12 mouse cellular contexts compared by ENCODE assay signal in genomic region chr19:3904363-3904675, GRCm38 (mm10). TPM values are rescaled to one million over a fixed set of nuclear protein-coding genes. Genes with fewer than 3 reads are reported as not detected.
A peak's percentile ranks its signal among the peaks of the same experiment; 100 is the strongest.
DNase-seq lines count a peak whose midpoint lies in the region; ATAC-seq and TF ChIP-seq lines count a peak whose summit lies in the region.
"Had no signal": no experiment of that assay in that cellular context is flagged by ENCODE, and none has a peak within 500 bp of the region (broad histone marks: within the 10 kb centered on the region; RNA-seq: fewer than 3 reads in every experiment).

No protein-coding gene starts in this region.

- DNase-seq in gastrocnemius, adult 2 months, result peak; percentile 20
- DNase-seq in gastrocnemius, adult 18-20 months (ENCODE audit: low spot score), result no peak
- DNase-seq in kidney, postnatal 10 days, result no peak
- no peak for DNase-seq in liver, embryonic 14.5 days (ENCODE audit: low read depth in 3 of 3, low spot score in 3 of 3)
- no peak for DNase-seq in adrenal gland, postnatal 14 days
- DNase-seq: adrenal gland, adult 8-10 months; cerebellum, adult 11-12 months had no signal

- TF ChIP-seq CTCF in gastrocnemius, adult 2 months (IDR thresholded peaks at IDR 0.05), result no peak
- no peak for TF ChIP-seq CTCF in liver, embryonic 14.5 days (IDR thresholded peaks at IDR 0.05; ENCODE audit: low read depth)

- H3K27me3 ChIP-seq in kidney, embryonic 15.5 days, result no peaks in the 10 kb centered on the region
- H3K27me3 ChIP-seq in embryonic facial prominence, embryonic 12.5 days, result no peaks in the 10 kb centered on the region
- H3K27me3 ChIP-seq in liver, embryonic 14.5 days (ENCODE audit: control insufficient read depth, insufficient read depth, low read length), result no peaks in the 10 kb centered on the region

- H3K9ac ChIP-seq in kidney, embryonic 15.5 days, result no peak overlapping the region
- no peak overlapping the region for H3K9ac ChIP-seq in embryonic facial prominence, embryonic 12.5 days
- no peak overlapping the region for H3K9ac ChIP-seq in liver, embryonic 14.5 days (replicated peaks)
- H3K9ac ChIP-seq: forebrain, embryonic 12.5 days; midbrain, embryonic 13.5 days had no signal

- no peak for TF ChIP-seq EP300 in liver, embryonic 14.5 days (IDR thresholded peaks at IDR 0.05; ENCODE audit: low read depth)

- H3K9me3 ChIP-seq in kidney, embryonic 15.5 days (replicated peaks), result no peaks in the 10 kb centered on the region
- H3K9me3 ChIP-seq in embryonic facial prominence, embryonic 12.5 days, result no peaks in the 10 kb centered on the region
- H3K9me3 ChIP-seq in liver, embryonic 14.5 days (ENCODE audit: control insufficient read depth, low read length), result no peaks in the 10 kb centered on the region
- H3K9me3 ChIP-seq: forebrain, embryonic 12.5 days; midbrain, embryonic 13.5 days had no signal

- H3K36me3 ChIP-seq in kidney, embryonic 15.5 days, result peaks cover 56% of the 10 kb centered on the region
- H3K36me3 ChIP-seq in embryonic facial prominence, embryonic 12.5 days, result peaks cover 44% of the 10 kb centered on the region
- peaks cover 5% of the 10 kb centered on the region for H3K36me3 ChIP-seq in liver, embryonic 14.5 days (replicated peaks; ENCODE audit: control insufficient read depth, insufficient read depth, low read depth)

- H3K27ac ChIP-seq in gastrocnemius, adult 2 months, result peak overlapping the region; percentile 81
- H3K27ac ChIP-seq in kidney, embryonic 15.5 days, result peak overlapping the region; percentile 90
- H3K27ac ChIP-seq in embryonic facial prominence, embryonic 12.5 days, result no peak overlapping the region
- no peak overlapping the region for H3K27ac ChIP-seq in liver, embryonic 14.5 days
- H3K27ac ChIP-seq: midbrain, embryonic 13.5 days had no signal

- H3K4me3 ChIP-seq in gastrocnemius, adult 2 months, result peak overlapping the region; percentile 73
- H3K4me3 ChIP-seq in kidney, embryonic 15.5 days (replicated peaks), result 0 out of 2 replicates have a peak overlapping the region, but pooled peaks have one; percentile 67
- H3K4me3 ChIP-seq in embryonic facial prominence, embryonic 12.5 days, result no peak overlapping the region
- no peak overlapping the region for H3K4me3 ChIP-seq in liver, embryonic 14.5 days (ENCODE audit: insufficient read depth in 1 of 2, low read depth in 2 of 2, low read length in 2 of 2)
- H3K4me3 ChIP-seq: forebrain, embryonic 12.5 days; midbrain, embryonic 13.5 days had no signal

- 51% methylated on average over 10 of the region's 10 CpGs for WGBS in kidney, embryonic 15.5 days
- 57% methylated on average over 10 of the region's 10 CpGs for WGBS in embryonic facial prominence, embryonic 12.5 days
- WGBS in liver, embryonic 14.5 days (ENCODE audit: insufficient replicate concordance), result 61% methylated on average over 10 of the region's 10 CpGs

- peaks cover 60% of the 10 kb centered on the region for H3K4me1 ChIP-seq in kidney, embryonic 15.5 days
- H3K4me1 ChIP-seq in embryonic facial prominence, embryonic 12.5 days, result peaks cover 38% of the 10 kb centered on the region
- peaks cover 2 to 14% of the 10 kb centered on the region in 2 experiments for H3K4me1 ChIP-seq in liver, embryonic 14.5 days (replicated peaks; ENCODE audit: control insufficient read depth in 2 of 2, insufficient read depth in 2 of 2, low read length in 1 of 2)

- intact Hi-C loops in gastrocnemius, adult 2 months (cut with DNase I), result no loop called here

- ATAC-seq in kidney, embryonic 15.5 days (replicated peaks; ENCODE audit: low FRiP score), result no peak
- ATAC-seq in embryonic facial prominence, embryonic 12.5 days (ENCODE audit: insufficient number of reproducible peaks, insufficient read depth, low FRiP score, low TSS enrichment), result no peak
- no peak for ATAC-seq in liver, embryonic 14.5 days (ENCODE audit: insufficient read depth)
- ATAC-seq in megakaryocyte progenitor cell, adult 5-6 weeks (replicated peaks; ENCODE audit: poor library complexity), result no peak
- ATAC-seq: midbrain, embryonic 13.5 days had no signal

- H3K4me2 ChIP-seq in kidney, embryonic 15.5 days, result peak overlapping the region; percentile 87
- H3K4me2 ChIP-seq in embryonic facial prominence, embryonic 12.5 days (replicated peaks), result peak overlapping the region; percentile 60
- peak overlapping the region; percentile 8; the same call in 1 of the 2 replicates for H3K4me2 ChIP-seq in liver, embryonic 14.5 days (ENCODE audit: low read depth)
- H3K4me2 ChIP-seq: midbrain, embryonic 13.5 days had no signal

RNA-seq across cellular contexts. Expression of gene Tcirg1, which starts 2.6 kb away (rescaled TPM):
- total RNA-seq in gastrocnemius, adult 2 months (2021), result 1 to 10 TPM; 5.1 to 5.8 TPM
- 1 to 10 TPM; 2.5 to 4.0 TPM for total RNA-seq in gastrocnemius, adult 18-20 months (2021)
- polyA plus RNA-seq in kidney, embryonic 15.5 days (2015; fragmentation: Nextera tagmentation; extraction: Ambion mirVana), result 43.9 and 54.6 TPM in 2 replicates
- polyA plus RNA-seq in embryonic facial prominence, embryonic 12.5 days (2016; fragmentation: Nextera tagmentation; extraction: Ambion mirVana), result 46.4 and 53.6 TPM in 2 replicates
- polyA plus RNA-seq in liver, embryonic 14.5 days (2012; rRNA removed), result 47.1 and 48.6 TPM in 2 replicates
- 15.4 and 15.6 TPM in 2 replicates for polyA plus RNA-seq in liver, embryonic 14.5 days (2014; fragmentation: Nextera tagmentation; extraction: Ambion mirVana)
- 44.3 and 48.8 TPM in 2 replicates for total RNA-seq in adrenal gland, postnatal 14 days (2021)
- total RNA-seq in megakaryocyte progenitor cell, adult 5-6 weeks (2015), result 122 and 178 TPM in 2 replicates
- total RNA-seq in megakaryocyte progenitor cell, adult 5-6 weeks (2017), result 208 and 211 TPM in 2 replicates

RNA-seq across cellular contexts. Expression of gene Ndufs8, which starts 8.3 kb away (rescaled TPM):
- total RNA-seq in gastrocnemius, adult 2 months (2021), result 100 to 1,000 TPM; 211 to 334 TPM
- 100 to 1,000 TPM; 257 to 270 TPM for total RNA-seq in gastrocnemius, adult 18-20 months (2021)
- polyA plus RNA-seq in kidney, embryonic 15.5 days (2015; fragmentation: Nextera tagmentation; extraction: Ambion mirVana), result 344 and 353 TPM in 2 replicates
- polyA plus RNA-seq in embryonic facial prominence, embryonic 12.5 days (2016; fragmentation: Nextera tagmentation; extraction: Ambion mirVana), result 245 and 268 TPM in 2 replicates
- 118 and 126 TPM in 2 replicates for polyA plus RNA-seq in liver, embryonic 14.5 days (2012; rRNA removed)
- polyA plus RNA-seq in liver, embryonic 14.5 days (2014; fragmentation: Nextera tagmentation; extraction: Ambion mirVana), result 209 and 219 TPM in 2 replicates
- total RNA-seq in adrenal gland, postnatal 14 days (2021), result 440 and 447 TPM in 2 replicates
- total RNA-seq in megakaryocyte progenitor cell, adult 5-6 weeks (2015), result 239 and 257 TPM in 2 replicates
- total RNA-seq in megakaryocyte progenitor cell, adult 5-6 weeks (2017), result 65.6 and 86.1 TPM in 2 replicates

RNA-seq across cellular contexts. Expression of gene Aldh3b1, which starts 25.3 kb away (rescaled TPM):
- total RNA-seq in gastrocnemius, adult 2 months (2021), result under 1 TPM; 0.77 to 0.98 TPM
- under 1 TPM; 0.62 to 0.83 TPM for total RNA-seq in gastrocnemius, adult 18-20 months (2021)
- 2.9 and 4.1 TPM in 2 replicates for polyA plus RNA-seq in kidney, embryonic 15.5 days (2015; fragmentation: Nextera tagmentation; extraction: Ambion mirVana)
- 0.91 and 1.1 TPM in 2 replicates for polyA plus RNA-seq in embryonic facial prominence, embryonic 12.5 days (2016; fragmentation: Nextera tagmentation; extraction: Ambion mirVana)
- polyA plus RNA-seq in liver, embryonic 14.5 days (2012; rRNA removed), result 3.3 and 3.6 TPM in 2 replicates
- 4.9 and 5.3 TPM in 2 replicates for polyA plus RNA-seq in liver, embryonic 14.5 days (2014; fragmentation: Nextera tagmentation; extraction: Ambion mirVana)
- total RNA-seq in adrenal gland, postnatal 14 days (2021), result 57.8 and 73.4 TPM in 2 replicates
- total RNA-seq in megakaryocyte progenitor cell, adult 5-6 weeks (2015), result 5.0 and 6.9 TPM in 2 replicates
- total RNA-seq in megakaryocyte progenitor cell, adult 5-6 weeks (2017), result 10.5 and 12.6 TPM in 2 replicates

RNA-seq across cellular contexts. Expression of gene Unc93b1, which starts 30.7 kb away (rescaled TPM):
- total RNA-seq in gastrocnemius, adult 2 months (2021), result 1 to 10 TPM; 3.6 to 6.4 TPM
- 1 to 10 TPM; 3.2 to 5.8 TPM for total RNA-seq in gastrocnemius, adult 18-20 months (2021)
- polyA plus RNA-seq in kidney, embryonic 15.5 days (2015; fragmentation: Nextera tagmentation; extraction: Ambion mirVana), result 18.3 and 21.2 TPM in 2 replicates
- 12.5 and 12.7 TPM in 2 replicates for polyA plus RNA-seq in embryonic facial prominence, embryonic 12.5 days (2016; fragmentation: Nextera tagmentation; extraction: Ambion mirVana)
- polyA plus RNA-seq in liver, embryonic 14.5 days (2012; rRNA removed), result 19.8 and 22.8 TPM in 2 replicates
- polyA plus RNA-seq in liver, embryonic 14.5 days (2014; fragmentation: Nextera tagmentation; extraction: Ambion mirVana), result 14.7 and 15.1 TPM in 2 replicates
- total RNA-seq in adrenal gland, postnatal 14 days (2021), result 35.4 and 48.9 TPM in 2 replicates
- 95.9 and 111 TPM in 2 replicates for total RNA-seq in megakaryocyte progenitor cell, adult 5-6 weeks (2015)
- 175 and 202 TPM in 2 replicates for total RNA-seq in megakaryocyte progenitor cell, adult 5-6 weeks (2017)

RNA-seq across cellular contexts. Expression of gene Chka, which starts 52.7 kb away (rescaled TPM):
- 1 to 10 TPM; 1.8 to 5.4 TPM for total RNA-seq in gastrocnemius, adult 2 months (2021)
- total RNA-seq in gastrocnemius, adult 18-20 months (2021), result 1 to 10 TPM; 1.4 to 3.0 TPM
- 58.8 and 63.1 TPM in 2 replicates for polyA plus RNA-seq in kidney, embryonic 15.5 days (2015; fragmentation: Nextera tagmentation; extraction: Ambion mirVana)
- 64.2 and 68.9 TPM in 2 replicates for polyA plus RNA-seq in embryonic facial prominence, embryonic 12.5 days (2016; fragmentation: Nextera tagmentation; extraction: Ambion mirVana)
- 13.2 and 17.0 TPM in 2 replicates for polyA plus RNA-seq in liver, embryonic 14.5 days (2012; rRNA removed)
- 10.3 and 13.1 TPM in 2 replicates for polyA plus RNA-seq in liver, embryonic 14.5 days (2014; fragmentation: Nextera tagmentation; extraction: Ambion mirVana)
- 52.0 and 82.2 TPM in 2 replicates for total RNA-seq in adrenal gland, postnatal 14 days (2021)
- 39.7 and 43.8 TPM in 2 replicates for total RNA-seq in megakaryocyte progenitor cell, adult 5-6 weeks (2015)
- total RNA-seq in megakaryocyte progenitor cell, adult 5-6 weeks (2017), result 38.2 and 39.8 TPM in 2 replicates

Comparison
In these comparisons a context has a peak if more than half of its experiments do, and no peak if none do; other contexts are left out.
1. H3K27ac ChIP-seq: peak in gastrocnemius, adult 2 months (single experiment) and kidney, embryonic 15.5 days (single experiment); none in embryonic facial prominence, embryonic 12.5 days (single experiment) and liver, embryonic 14.5 days (single experiment).
2. H3K4me3 ChIP-seq: peak in gastrocnemius, adult 2 months (single experiment) and kidney, embryonic 15.5 days (single experiment); none in embryonic facial prominence, embryonic 12.5 days (single experiment) and liver, embryonic 14.5 days (0 of 2).
3. H3K4me2 ChIP-seq: peak in every context shown above with its lines; median percentile 87 in kidney, embryonic 15.5 days; 60 in embryonic facial prominence, embryonic 12.5 days; 8 in liver, embryonic 14.5 days.